Mouse (Mus musculus) small intestine, adult 2 months (tissue): ENCODE results near the gene Gm20388.

Experiments used
- CTCF ChIP-seq: fragments of 200-500 bp; IDR thresholded peaks from 2 replicates; pipeline ENCODE4 v1.5.1; 2012; ENCODE audit warnings: low read depth, mild to moderate bottlenecking, control low read depth, inconsistent platforms, low read length, moderate library complexity, mixed read lengths; ENCODE audit not compliant: insufficient replicate concordance, insufficient read length; ENCODE audit errors: extremely low read depth
- POLR2A ChIP-seq: fragments of 200-500 bp; IDR thresholded peaks from 2 replicates; pipeline ENCODE4 v1.6.1; 2012; ENCODE audit warnings: low read depth, mild to moderate bottlenecking, control low read depth, inconsistent platforms, low read length, moderate library complexity

DNA sequence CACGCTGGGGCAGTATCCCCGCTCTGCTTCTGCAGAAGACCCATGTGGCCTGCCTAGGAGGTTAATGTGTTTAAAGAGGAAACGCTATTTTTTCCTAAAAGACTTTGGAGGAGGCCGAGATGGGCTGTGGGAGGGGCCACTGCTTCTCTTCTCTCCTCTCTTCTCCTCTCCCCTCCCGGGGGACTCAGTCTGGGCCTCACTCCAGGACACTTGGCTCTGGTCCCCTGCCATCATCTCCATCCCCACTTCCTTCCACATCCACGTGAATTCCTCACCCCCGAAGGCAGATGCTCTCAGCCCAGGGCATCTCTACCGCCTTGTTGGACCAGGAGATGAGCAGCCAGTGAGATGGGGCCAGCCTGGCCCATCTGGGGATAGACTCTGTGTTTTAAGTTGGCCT is 2283.8 kb downstream of the Gm20388 start:
- TF ChIP-seq CTCF (no peak), POLR2A (no peak)
